Mouse (Mus musculus): ENCODE results near the gene Clk2.
A peak's percentile ranks its signal among the peaks of the same experiment; 100 is the strongest.

Gene Clk2

GRCm38 (mm10) chr3:89164506-89165267 is at the start of gene Clk2:
Clk2 (plus strand) TSS chr3:89164795.
- peak; percentile 95 for DNase-seq (ENCODE audit: low read depth, low spot score)

GRCm38 (mm10) chr3:89115522-89115921 is 49.1 kb upstream of the Clk2 start:
- peak; percentile 87 for DNase-seq (ENCODE audit: low read depth, low spot score)

GRCm38 (mm10) chr3:89123313-89123712 is 41.3 kb upstream of the Clk2 start:
- no peak for DNase-seq (ENCODE audit: low read depth, low spot score)

GRCm38 (mm10) chr3:89124241-89124640 is 40.4 kb upstream of the Clk2 start:
- no peak for DNase-seq (ENCODE audit: low read depth, low spot score)

GRCm38 (mm10) chr3:89125981-89126380 is 38.6 kb upstream of the Clk2 start:
- no peak for DNase-seq (ENCODE audit: low read depth, low spot score)

GRCm38 (mm10) chr3:89129908-89130307 is 34.7 kb upstream of the Clk2 start:
- DNase-seq (ENCODE audit: low read depth, low spot score): no peak

- DNase-seq (ENCODE audit: low read depth, low spot score): no peak
Measured at GRCm38 (mm10) chr3:89131816-89132215, 32.8 kb upstream of the Clk2 start.

- DNase-seq (ENCODE audit: low read depth, low spot score): no peak
Measured at GRCm38 (mm10) chr3:89132285-89133062, 32.1 kb upstream of the Clk2 start.

- no peak for DNase-seq (ENCODE audit: low read depth, low spot score)
Measured at GRCm38 (mm10) chr3:89133063-89133450, 31.5 kb upstream of the Clk2 start.

GRCm38 (mm10) chr3:89133752-89134151 is 30.8 kb upstream of the Clk2 start:
- DNase-seq (ENCODE audit: low read depth, low spot score): no peak

GRCm38 (mm10) chr3:89135958-89136357 is 28.6 kb upstream of the Clk2 start, which contains the start of gene Pklr:
Pklr (plus strand) TSS chr3:89136142.
- DNase-seq (ENCODE audit: low read depth, low spot score): no peak

- peak; percentile 73 for DNase-seq (ENCODE audit: low read depth, low spot score)
Measured at GRCm38 (mm10) chr3:89136365-89136764, 28.2 kb upstream of the Clk2 start.

GRCm38 (mm10) chr3:89144821-89145220 is 19.8 kb upstream of the Clk2 start:
- DNase-seq (ENCODE audit: low read depth, low spot score): no peak

GRCm38 (mm10) chr3:89145566-89145965 is 19.0 kb upstream of the Clk2 start:
- no peak for DNase-seq (ENCODE audit: low read depth, low spot score)

GRCm38 (mm10) chr3:89147101-89147978 is 17.3 kb upstream of the Clk2 start:
- peak; percentile 45 for DNase-seq (ENCODE audit: low read depth, low spot score)

- DNase-seq (ENCODE audit: low read depth, low spot score): no peak
Measured at GRCm38 (mm10) chr3:89147979-89148311, 16.6 kb upstream of the Clk2 start.

GRCm38 (mm10) chr3:89148567-89148966 is 16.0 kb upstream of the Clk2 start:
- DNase-seq (ENCODE audit: low read depth, low spot score): no peak

GRCm38 (mm10) chr3:89152084-89152835 is 12.3 kb upstream of the Clk2 start:
- peak; percentile 59 for DNase-seq (ENCODE audit: low read depth, low spot score)

- DNase-seq (ENCODE audit: low read depth, low spot score): no peak
Measured at GRCm38 (mm10) chr3:89156951-89157350, 7.6 kb upstream of the Clk2 start.

- DNase-seq (ENCODE audit: low read depth, low spot score): no peak
Measured at GRCm38 (mm10) chr3:89158651-89159050, 5.9 kb upstream of the Clk2 start.

- peak; percentile 67 for DNase-seq (ENCODE audit: low read depth, low spot score)
Measured at GRCm38 (mm10) chr3:89159211-89159610, 5.4 kb upstream of the Clk2 start.

Measured in ES-CJ7 (cell line).